Mouse (Mus musculus): ENCODE measurements at regions not wholly inside any gene's neighbourhood (a gene's known extent, or its start where the extent isn't known, plus 50 kb on each side); places are given as distances from the start of the nearest gene placed in this dataset.

DNA sequence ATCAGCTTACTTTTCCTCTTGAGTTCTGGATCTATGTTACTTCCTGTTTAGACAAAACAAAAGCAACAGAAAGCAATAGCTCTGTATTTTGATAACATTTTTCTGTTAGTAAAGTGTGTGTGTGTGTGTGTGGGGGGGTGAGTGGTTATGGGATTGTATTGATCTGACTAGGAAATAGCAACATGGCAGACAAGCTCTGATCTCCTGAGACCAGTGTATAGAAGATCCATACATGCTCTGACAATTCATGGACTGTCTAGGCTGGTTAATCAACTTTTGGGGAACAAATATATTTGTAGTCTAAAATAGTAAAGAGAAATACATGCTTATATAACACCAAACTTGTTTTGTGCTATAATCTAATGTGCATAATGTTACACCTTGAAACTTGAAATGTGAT lies 124.7 kb upstream of the Defb41 start:
- no peaks in the 10 kb centered on the region for H3K36me3 ChIP-seq (ENCODE audit: control insufficient read depth, insufficient read depth)
- H3K27me3 ChIP-seq (ENCODE audit: control insufficient read depth, insufficient read depth, insufficient read length), result no peaks in the 10 kb centered on the region
- H3K79me3 ChIP-seq (ENCODE audit: low read depth), result no peaks in the 10 kb centered on the region
- H3K79me2 ChIP-seq (ENCODE audit: control insufficient read depth, insufficient read depth), result no peaks in the 10 kb centered on the region
- TF ChIP-seq USF1 (IDR thresholded peaks at IDR 0.05; ENCODE audit: low read depth), result no peak
- no peak overlapping the region for H3K4me3 ChIP-seq (ENCODE audit: insufficient read depth, poor library complexity, severe bottlenecking)
- no peak overlapping the region for H3ac ChIP-seq (ENCODE audit: control insufficient read depth, insufficient read length, low read depth)

DNA sequence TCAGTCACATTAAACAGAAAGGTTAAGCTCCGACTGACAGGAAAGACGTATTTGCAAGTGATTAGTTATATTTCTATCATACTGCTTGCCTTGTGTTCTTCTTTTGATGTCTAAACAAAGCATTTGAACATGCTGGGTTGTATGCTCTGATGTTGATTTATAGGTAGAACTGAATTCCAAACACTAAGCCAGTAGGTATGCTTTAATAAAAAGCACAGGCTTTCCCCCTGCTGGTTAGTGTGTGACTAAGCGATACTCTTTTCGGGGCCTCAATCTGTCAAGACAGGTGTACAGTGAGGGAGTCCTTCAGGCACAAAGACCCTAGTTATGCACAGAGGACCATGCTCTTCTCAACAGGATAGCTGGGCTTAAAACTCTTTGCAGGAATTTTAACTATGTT lies 119.1 kb upstream of the Defb41 start:
- TF ChIP-seq MYOD1 (IDR thresholded peaks at IDR 0.05; ENCODE audit: control insufficient read depth, insufficient read length, low read depth), result no peak
- no peak for TF ChIP-seq USF1 (IDR thresholded peaks at IDR 0.05; ENCODE audit: low read depth)
- TF ChIP-seq CTCF (IDR thresholded peaks at IDR 0.05; ENCODE audit: control insufficient read depth, insufficient read depth, insufficient read length), result no peak
- TF ChIP-seq FOSL1 (IDR thresholded peaks at IDR 0.05; ENCODE audit: insufficient read depth, low read length, poor library complexity, severe bottlenecking), result no peak
- no peak for TF ChIP-seq MYOG (IDR thresholded peaks at IDR 0.05; ENCODE audit: control insufficient read depth, extremely low read depth, insufficient read length)
- no peak for TF ChIP-seq MAX (IDR thresholded peaks at IDR 0.05)
- TF ChIP-seq CEBPB (IDR thresholded peaks at IDR 0.05; ENCODE audit: low read depth), result no peak
- Histone ChIP-seq H3ac (ENCODE audit: control insufficient read depth, insufficient read length, low read depth) (no peak overlapping the region), H3K4me3 (ENCODE audit: insufficient read depth, poor library complexity, severe bottlenecking) (no peak overlapping the region), H3K79me2 (ENCODE audit: control insufficient read depth, insufficient read depth) (no peaks in the 10 kb centered on the region), H3K27me3 (ENCODE audit: control insufficient read depth, insufficient read depth, insufficient read length) (no peaks in the 10 kb centered on the region), H3K36me3 (ENCODE audit: control insufficient read depth, insufficient read depth) (no peaks in the 10 kb centered on the region), H3K79me3 (ENCODE audit: low read depth) (no peaks in the 10 kb centered on the region)

DNA sequence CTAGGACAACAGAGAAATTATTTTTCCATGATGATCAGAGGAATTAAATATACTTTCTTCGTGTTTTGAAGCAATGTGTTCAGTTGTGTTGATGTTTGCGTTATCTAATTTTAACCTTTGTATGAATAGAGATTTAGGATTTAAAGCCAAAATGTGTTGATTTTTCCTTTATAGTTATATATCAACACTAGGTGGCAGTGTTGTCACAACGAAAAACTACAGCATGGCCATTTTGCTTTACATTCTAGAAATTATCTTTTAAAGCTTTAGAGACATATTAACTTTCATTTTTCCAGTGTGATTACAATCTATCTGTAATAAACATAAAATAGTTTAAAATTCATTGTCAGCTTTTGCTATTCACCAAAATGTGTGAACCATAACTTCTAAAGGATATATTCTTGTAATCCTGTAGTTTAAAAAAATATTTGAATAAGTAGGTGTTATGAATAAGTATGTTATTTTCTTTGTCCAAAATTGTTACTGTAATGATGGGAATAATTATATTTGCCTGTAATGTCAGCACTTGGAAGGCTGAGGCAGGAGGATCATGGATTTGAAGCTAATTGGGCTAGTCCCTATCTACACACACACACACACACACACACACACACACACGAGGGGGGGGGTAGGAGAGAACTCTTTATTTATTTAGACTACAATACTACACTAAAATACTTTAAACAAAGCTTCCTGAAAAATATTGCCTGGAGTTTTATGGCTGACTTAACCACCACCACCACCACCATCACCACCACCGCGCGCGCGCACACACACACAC lies 95.2 kb upstream of the Defb41 start:
- no peaks in the 10 kb centered on the region for H3K79me3 ChIP-seq (ENCODE audit: low read depth)
- no peak overlapping the region for H3K4me3 ChIP-seq (ENCODE audit: insufficient read depth, poor library complexity, severe bottlenecking)
- no peaks in the 10 kb centered on the region for H3K36me3 ChIP-seq (ENCODE audit: control insufficient read depth, insufficient read depth)
- no peaks in the 10 kb centered on the region for H3K27me3 ChIP-seq (ENCODE audit: control insufficient read depth, insufficient read depth, insufficient read length)
- H3K79me2 ChIP-seq (ENCODE audit: control insufficient read depth, insufficient read depth), result no peaks in the 10 kb centered on the region
- TF ChIP-seq CTCF (IDR thresholded peaks at IDR 0.05; ENCODE audit: control insufficient read depth, insufficient read depth, insufficient read length) (no peak), CEBPB (IDR thresholded peaks at IDR 0.05; ENCODE audit: low read depth) (no peak), MAX (IDR thresholded peaks at IDR 0.05) (no peak), MYOD1 (IDR thresholded peaks at IDR 0.05; ENCODE audit: control insufficient read depth, insufficient read length, low read depth) (no peak), MYOG (IDR thresholded peaks at IDR 0.05; ENCODE audit: control insufficient read depth, extremely low read depth, insufficient read length) (no peak), USF1 (IDR thresholded peaks at IDR 0.05; ENCODE audit: low read depth) (no peak), FOSL1 (IDR thresholded peaks at IDR 0.05; ENCODE audit: insufficient read depth, low read length, poor library complexity, severe bottlenecking) (no peak)
- H3ac ChIP-seq (ENCODE audit: control insufficient read depth, insufficient read length, low read depth), result no peak overlapping the region

DNA sequence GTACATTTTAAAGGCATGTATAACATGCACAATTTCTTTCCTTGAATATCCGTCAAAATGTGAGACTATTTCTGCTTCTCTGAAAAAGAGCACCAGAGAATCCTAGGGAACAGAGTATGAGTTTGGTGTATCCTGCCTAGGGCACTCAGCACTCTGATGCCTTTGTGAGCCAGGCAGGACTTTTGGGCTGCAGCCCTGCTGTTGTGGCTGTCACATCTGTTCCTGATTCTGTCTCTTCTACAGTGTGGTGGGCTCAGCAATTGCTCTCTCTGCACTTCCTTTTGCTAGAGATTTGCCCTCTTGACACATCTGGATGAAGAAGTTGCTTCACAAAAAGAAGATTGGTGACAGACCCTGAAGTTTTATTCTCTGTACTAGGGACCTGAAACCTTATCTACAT lies 73.9 kb upstream of the Defb41 start:
- Histone ChIP-seq H3K79me3 (ENCODE audit: low read depth) (no peaks in the 10 kb centered on the region), H3K4me3 (ENCODE audit: insufficient read depth, poor library complexity, severe bottlenecking) (no peak overlapping the region), H3K36me3 (ENCODE audit: control insufficient read depth, insufficient read depth) (no peaks in the 10 kb centered on the region), H3K79me2 (ENCODE audit: control insufficient read depth, insufficient read depth) (no peaks in the 10 kb centered on the region), H3K27me3 (ENCODE audit: control insufficient read depth, insufficient read depth, insufficient read length) (no peaks in the 10 kb centered on the region), H3ac (ENCODE audit: control insufficient read depth, insufficient read length, low read depth) (no peak overlapping the region)
- TF ChIP-seq MYOD1 (IDR thresholded peaks at IDR 0.05; ENCODE audit: control insufficient read depth, insufficient read length, low read depth), result no peak
- no peak for TF ChIP-seq CTCF (IDR thresholded peaks at IDR 0.05; ENCODE audit: control insufficient read depth, insufficient read depth, insufficient read length)
- no peak for TF ChIP-seq USF1 (IDR thresholded peaks at IDR 0.05; ENCODE audit: low read depth)
- TF ChIP-seq CEBPB (IDR thresholded peaks at IDR 0.05; ENCODE audit: low read depth), result no peak
- TF ChIP-seq FOSL1 (IDR thresholded peaks at IDR 0.05; ENCODE audit: insufficient read depth, low read length, poor library complexity, severe bottlenecking), result no peak
- no peak for TF ChIP-seq MYOG (IDR thresholded peaks at IDR 0.05; ENCODE audit: control insufficient read depth, extremely low read depth, insufficient read length)
- no peak for TF ChIP-seq MAX (IDR thresholded peaks at IDR 0.05)

All from C2C12 (cell line).